Mouse (Mus musculus) kidney, adult 2 months (tissue): ENCODE results near the gene Endov.

Source experiments
- CTCF ChIP-seq: fragments of 200-500 bp; conservative IDR thresholded peaks from 2 replicates; pipeline ENCODE4 v1.5.1; 2011; ENCODE audit warnings: low read depth, mild to moderate bottlenecking, control low read depth, low read length, moderate library complexity, mixed read lengths; ENCODE audit not compliant: insufficient read depth, insufficient read length
- POLR2A ChIP-seq: fragments of 200-500 bp; IDR thresholded peaks from one replicate; pipeline ENCODE4 v1.6.1; 2011; ENCODE audit warnings: low read depth, low read length, control low read depth

DNA sequence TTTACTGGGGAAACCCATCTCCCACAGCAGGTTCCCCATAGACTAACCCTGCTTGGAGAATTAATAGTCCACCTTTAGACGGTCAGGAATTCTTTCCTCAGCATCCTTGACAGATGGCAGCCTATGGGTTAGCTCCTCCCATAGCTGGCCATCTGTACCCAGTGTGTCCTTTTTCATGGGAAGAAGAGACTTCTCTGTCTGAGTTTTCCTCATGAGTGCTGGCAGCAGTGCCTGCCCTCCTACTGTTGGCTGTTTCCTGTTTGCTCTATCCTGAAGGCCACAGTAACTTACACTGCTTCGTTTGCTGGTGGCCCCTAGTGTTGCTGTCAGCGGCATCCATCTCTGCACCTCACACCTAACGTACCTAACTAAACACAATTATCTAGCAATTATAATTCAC is 6.3 kb downstream of the Endov start:
- no peak for TF ChIP-seq CTCF
- TF ChIP-seq POLR2A: no peak
